Mouse (Mus musculus): ENCODE data around the gene Mfsd12.

DNA sequence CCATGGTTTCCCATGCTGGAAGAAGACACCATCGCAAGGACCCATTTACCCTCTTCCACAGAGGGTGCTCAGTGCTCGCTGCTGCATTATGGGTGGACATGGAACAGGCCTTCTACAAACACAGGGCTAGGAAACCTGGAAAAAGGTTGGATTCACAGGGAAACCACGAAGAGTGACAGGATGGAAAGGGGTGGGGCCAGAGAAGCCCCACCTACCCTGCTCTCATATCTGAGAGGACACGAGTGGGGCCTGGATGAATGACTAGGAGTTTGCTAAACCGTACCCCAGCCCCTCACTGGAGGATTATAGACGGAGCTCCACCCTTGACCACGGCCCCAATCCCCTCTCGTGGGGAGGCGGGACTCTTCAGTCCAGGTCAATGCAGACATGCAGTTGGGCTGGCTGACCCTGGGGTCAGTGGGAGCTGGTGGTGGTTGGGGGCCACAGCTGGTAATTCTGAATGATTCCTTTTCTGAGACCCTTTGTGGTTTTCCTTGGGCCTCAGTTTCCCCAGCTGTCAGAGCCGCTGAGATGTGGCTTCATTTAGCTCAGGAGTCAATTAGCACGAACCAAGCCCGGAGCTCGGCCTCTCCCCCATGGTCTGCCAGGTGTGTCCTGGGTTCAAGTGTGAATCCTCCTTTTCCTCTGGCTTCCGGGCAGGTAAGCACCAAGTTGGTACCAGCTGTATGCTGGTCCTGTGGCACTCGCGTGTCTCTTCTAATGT, 55.5 kb downstream of the Mfsd12 start:
- TF ChIP-seq ZC3H11A (IDR thresholded peaks at IDR 0.05; ENCODE audit: borderline replicate concordance, low read depth, low read length) (no peak), ZNF384 (IDR thresholded peaks at IDR 0.05; ENCODE audit: low read depth, low read length) (no peak), CHD2 (IDR thresholded peaks at IDR 0.05; ENCODE audit: low read depth, low read length) (no peak)

All from ES-E14 (cell line).